Mouse (Mus musculus) CH12.LX (cell line): ENCODE measurements around the gene Moxd1.

Source experiments
- CHD1 ChIP-seq: IDR thresholded peaks from 2 replicates; pipeline ENCODE4 v1.6.1; 2012; ENCODE audit warnings: low read depth, low read length, improper control_type of control experiment, inconsistent platforms
- CHD2 ChIP-seq: IDR thresholded peaks from 2 replicates; pipeline ENCODE4 v1.6.1; 2011; ENCODE audit warnings: low read length, improper control_type of control experiment
- CTCF ChIP-seq, 2 experiments: IDR thresholded peaks in 1 of 2; conservative IDR thresholded peaks in 1 of 2; 2 replicates each; pipeline ENCODE4 v1.5.1; 2011 to 2012; ENCODE audit warnings: low read depth in 2 of 2, low read length in 2 of 2, improper control_type of control experiment in 1 of 2, inconsistent platforms in 1 of 2, mild to moderate bottlenecking in 1 of 2, moderate library complexity in 1 of 2
- EP300 ChIP-seq: IDR thresholded peaks from 2 replicates; pipeline ENCODE4 v1.6.1; 2011; ENCODE audit warnings: low read length, improper control_type of control experiment
- HCFC1 ChIP-seq: IDR thresholded peaks from 2 replicates; pipeline ENCODE4 v1.6.1; 2012; ENCODE audit warnings: low read depth, mild to moderate bottlenecking, inconsistent platforms, low read length, improper control_type of control experiment
- MAFK ChIP-seq: IDR thresholded peaks from 2 replicates; pipeline ENCODE4 v1.6.1; 2011; ENCODE audit warnings: low read length, improper control_type of control experiment; ENCODE audit not compliant: insufficient replicate concordance
- MXI1 ChIP-seq: IDR thresholded peaks from 2 replicates; pipeline ENCODE4 v1.6.1; 2011; ENCODE audit warnings: mild to moderate bottlenecking, low read depth, low read length, improper control_type of control experiment
- NELFE ChIP-seq: IDR thresholded peaks from 2 replicates; pipeline ENCODE4 v1.6.1; 2011; ENCODE audit warnings: low read depth, low read length, improper control_type of control experiment
- POLR2A ChIP-seq: IDR thresholded peaks from 2 replicates; pipeline ENCODE4 v1.6.1; 2011; ENCODE audit warnings: low read depth, mild to moderate bottlenecking, improper control_type of control experiment, low read length
- RAD21 ChIP-seq: IDR thresholded peaks from 2 replicates; pipeline ENCODE4 v1.6.1; 2011; ENCODE audit warnings: low read depth, mild to moderate bottlenecking, low read length, improper control_type of control experiment, moderate library complexity
- TCF12 ChIP-seq: IDR thresholded peaks from 2 replicates; pipeline ENCODE4 v1.6.1; 2014; ENCODE audit warnings: low read depth, mild to moderate bottlenecking, inconsistent platforms, low read length, improper control_type of control experiment
- USF1 ChIP-seq: IDR thresholded peaks from 2 replicates; pipeline ENCODE4 v1.6.1; 2014; ENCODE audit warnings: low read depth, mild to moderate bottlenecking, inconsistent platforms, low read length, improper control_type of control experiment
- ZC3H11A ChIP-seq: IDR thresholded peaks from 2 replicates; pipeline ENCODE4 v1.6.1; 2012; ENCODE audit warnings: low read depth, mild to moderate bottlenecking, inconsistent platforms, low read length, improper control_type of control experiment
- ZMIZ1 ChIP-seq: IDR thresholded peaks from 2 replicates; pipeline ENCODE4 v1.6.1; 2012; ENCODE audit warnings: low read depth, mild to moderate bottlenecking, inconsistent platforms, low read length, improper control_type of control experiment

GRCm38 (mm10) chr10:24292671-24293070, 69.4 kb downstream of the Moxd1 start:
- TF ChIP-seq CHD1 (no peak), CTCF (conservative IDR thresholded peaks at IDR 0.05 in 1 of 2, IDR thresholded peaks at IDR 0.05 in 1 of 2; ENCODE audit: low read depth in 2 of 2, low read length in 2 of 2) (no peak), MAFK (no peak), EP300 (no peak), ZC3H11A (no peak), RAD21 (no peak), POLR2A (no peak), TCF12 (no peak), USF1 (no peak), HCFC1 (no peak), ZMIZ1 (no peak), CHD2 (no peak), MXI1 (no peak), NELFE (no peak)
